Mouse (Mus musculus) macrophage (primary cell): Measurements from ENCODE around the gene Ddx60. TPM values are rescaled to one million over a fixed set of nuclear protein-coding genes. Genes with fewer than 3 reads are reported as not detected.

Experiments used
- H3K27ac ChIP-seq: fragments of 350-480 bp; formaldehyde crosslinking; 2 replicates; pipeline ENCODE4 v1.9.0; 2021
- H3K36me3 ChIP-seq: fragments of 350-480 bp; formaldehyde crosslinking; 2 replicates; pipeline ENCODE4 v1.9.0; 2021; ENCODE audit errors: inconsistent target
- H3K4me3 ChIP-seq: fragments of 350-480 bp; formaldehyde crosslinking; 2 replicates; pipeline ENCODE4 v1.9.0; 2021; ENCODE audit errors: inconsistent target
- H3K79me2 ChIP-seq: fragments of 350-480 bp; formaldehyde crosslinking; 2 replicates; pipeline ENCODE4 v1.9.0; 2021; ENCODE audit errors: inconsistent target
- WGBS: methylation state at CpG from one replicate; pipeline ENCODE4 v1.1.7; 2026; ENCODE audit warnings: inconsistent platforms; ENCODE audit not compliant: missing documents; 5-methylcytosine and 5-hydroxymethylcytosine counted together
- polyA plus RNA-seq: library from polyadenylated mRNA; stranded (reverse); fragments of 250-400 nt; gene quantifications from 3 replicates; pipeline ENCODE4 v1.2.4, GENCODE M21; 2018; ENCODE audit warnings: inconsistent platforms

The Ddx60 gene
- polyA plus RNA-seq, 1 experiment from 2014 or later: 12.5 TPM

GRCm38 (mm10) chr8:62060357-62060756 lies 132.5 kb downstream of the Ddx60 start:
- Histone ChIP-seq H3K27ac (no peak overlapping the region), H3K36me3 (no peaks in the 10 kb centered on the region), H3K79me2 (no peaks in the 10 kb centered on the region), H3K4me3 (no peak overlapping the region)

- Histone ChIP-seq H3K79me2 (no peaks in the 10 kb centered on the region), H3K36me3 (no peaks in the 10 kb centered on the region), H3K27ac (no peak overlapping the region), H3K4me3 (no peak overlapping the region)
Measured at GRCm38 (mm10) chr8:62068305-62068704, 140.4 kb downstream of the Ddx60 start.

- 58% methylated on average over 3 of the region's 3 CpGs for WGBS
- no peaks in the 10 kb centered on the region for H3K36me3 ChIP-seq
- no peak overlapping the region for H3K27ac ChIP-seq
- H3K79me2 ChIP-seq: no peaks in the 10 kb centered on the region
- no peak overlapping the region for H3K4me3 ChIP-seq
Measured at GRCm38 (mm10) chr8:62080195-62080802, 152.4 kb downstream of the Ddx60 start.

- H3K4me3 ChIP-seq: no peak overlapping the region
- WGBS: 93% methylated on average over 2 of the region's 2 CpGs
- H3K36me3 ChIP-seq: no peaks in the 10 kb centered on the region
- no peaks in the 10 kb centered on the region for H3K79me2 ChIP-seq
- no peak overlapping the region for H3K27ac ChIP-seq
Measured at GRCm38 (mm10) chr8:62081804-62082203, 153.9 kb downstream of the Ddx60 start.

Other genes with a start within 250 kb of the Ddx60 start
- 3.0 to 11.6 TPM (median 7.2 TPM) in 3 replicates for gene Palld, start 25.4 kb upstream of the Ddx60 start, polyA plus RNA-seq
- gene Anxa10, start 195.1 kb downstream of the Ddx60 start, polyA plus RNA-seq: not detected in 3 replicates